Mouse (Mus musculus) embryo, embryonic 11.5 days (tissue): ENCODE results near the gene Slc9a8.
A peak's percentile ranks its signal among the peaks of the same experiment; 100 is the strongest.
"Not testable (repeated sequence)": the region's sequence is repeated elsewhere in the genome, so short reads cannot be mapped to it uniquely, and the experiment has no call there.

Source experiments
- DNase-seq: peaks from one replicate; pipeline ENCODE4 v3.0.0-alpha.2; 2012; ENCODE audit warnings: low read depth, low spot score

The Slc9a8 gene

GRCm38 (mm10) chr2:167421330-167422149 is at the start of gene Slc9a8:
Slc9a8 (plus strand) TSS chr2:167421712.
- peak; percentile 87 for DNase-seq

GRCm38 (mm10) chr2:167373266-167373665 is 48.2 kb upstream of the Slc9a8 start:
- no peak for DNase-seq

GRCm38 (mm10) chr2:167374191-167374805 is 47.2 kb upstream of the Slc9a8 start:
- DNase-seq: no peak

GRCm38 (mm10) chr2:167375135-167375534 is 46.4 kb upstream of the Slc9a8 start:
- DNase-seq: no peak

GRCm38 (mm10) chr2:167375688-167376087 is 45.8 kb upstream of the Slc9a8 start:
- no peak for DNase-seq

- no peak for DNase-seq
Observed at GRCm38 (mm10) chr2:167376160-167376564, 45.4 kb upstream of the Slc9a8 start.

GRCm38 (mm10) chr2:167377697-167378096 is 43.8 kb upstream of the Slc9a8 start:
- DNase-seq: no peak

GRCm38 (mm10) chr2:167378972-167379371 is 42.5 kb upstream of the Slc9a8 start:
- no peak for DNase-seq

GRCm38 (mm10) chr2:167380615-167381285 is 40.8 kb upstream of the Slc9a8 start:
- no peak for DNase-seq

- DNase-seq: no peak
Observed at GRCm38 (mm10) chr2:167381596-167381995, 39.9 kb upstream of the Slc9a8 start.

- DNase-seq: no peak
Observed at GRCm38 (mm10) chr2:167382389-167382788, 39.1 kb upstream of the Slc9a8 start.

- DNase-seq: no peak
Observed at GRCm38 (mm10) chr2:167383666-167384083, 37.8 kb upstream of the Slc9a8 start.

- no peak for DNase-seq
Observed at GRCm38 (mm10) chr2:167386456-167386855, 35.1 kb upstream of the Slc9a8 start.

- no peak for DNase-seq
Observed at GRCm38 (mm10) chr2:167386998-167387397, 34.5 kb upstream of the Slc9a8 start.

- DNase-seq: no peak
Observed at GRCm38 (mm10) chr2:167394426-167394825, 27.1 kb upstream of the Slc9a8 start.

- not testable (repeated sequence) for DNase-seq
Observed at GRCm38 (mm10) chr2:167396420-167396819, 25.1 kb upstream of the Slc9a8 start.

GRCm38 (mm10) chr2:167399012-167399411 is 22.5 kb upstream of the Slc9a8 start:
- no peak for DNase-seq

GRCm38 (mm10) chr2:167399646-167400045 is 21.9 kb upstream of the Slc9a8 start:
- DNase-seq: no peak

- DNase-seq: no peak
Observed at GRCm38 (mm10) chr2:167403085-167403484, 18.4 kb upstream of the Slc9a8 start.

GRCm38 (mm10) chr2:167405101-167405880 is 16.2 kb upstream of the Slc9a8 start:
- no peak for DNase-seq

- no peak for DNase-seq
Observed at GRCm38 (mm10) chr2:167407296-167407929, 14.1 kb upstream of the Slc9a8 start.
